Mouse (Mus musculus) lung, adult 2 months (tissue): ENCODE measurements around the gene Ccdc126. TPM values are rescaled to one million over a fixed set of nuclear protein-coding genes. Genes with fewer than 3 reads are reported as not detected.
"Not testable (repeated sequence)": the region's sequence is repeated elsewhere in the genome, so short reads cannot be mapped to it uniquely, and the experiment has no call there.

ENCODE experiments used
- DNase-seq: peaks from one replicate; pipeline ENCODE4 v3.0.0; 2022
- H3K4me1 ChIP-seq: fragments of 200-500 bp; 2 replicates; pipeline ENCODE4 v1.6.1; 2011; ENCODE audit warnings: low read length; ENCODE audit not compliant: control insufficient read depth, insufficient read depth
- H3K4me3 ChIP-seq: fragments of 200-500 bp; replicated peaks from 2 replicates; pipeline ENCODE3; 2011; ENCODE audit warnings: low read depth, mild to moderate bottlenecking, control low read depth, low read length; ENCODE audit errors: extremely low read depth
- CTCF ChIP-seq: fragments of 200-500 bp; IDR thresholded peaks from 2 replicates; pipeline ENCODE4 v1.5.1; 2011; ENCODE audit warnings: mild to moderate bottlenecking, low read length, control low read depth; ENCODE audit not compliant: insufficient read depth
- POLR2A ChIP-seq: fragments of 200-500 bp; IDR thresholded peaks from 2 replicates; pipeline ENCODE4 v1.6.1; 2011; ENCODE audit warnings: low read depth, mild to moderate bottlenecking, control low read depth, low read length, borderline replicate concordance; ENCODE audit errors: extremely low read depth
- WGBS: fragments of 180-500 bp; shearing (Covaris S2); methylation state at CpG from one replicate; pipeline ENCODE4 v1.1.7; 2018; 5-methylcytosine and 5-hydroxymethylcytosine counted together
- polyA plus RNA-seq: library from polyadenylated mRNA; depleted of rRNA; stranded (reverse); fragments of >200 nt; gene quantifications from 2 replicates; pipeline ENCODE4 v1.2.3, GENCODE M21; 2012; rRNA removed

Gene Ccdc126
- polyA plus RNA-seq: 5.0 and 5.7 TPM in 2 replicates

DNA sequence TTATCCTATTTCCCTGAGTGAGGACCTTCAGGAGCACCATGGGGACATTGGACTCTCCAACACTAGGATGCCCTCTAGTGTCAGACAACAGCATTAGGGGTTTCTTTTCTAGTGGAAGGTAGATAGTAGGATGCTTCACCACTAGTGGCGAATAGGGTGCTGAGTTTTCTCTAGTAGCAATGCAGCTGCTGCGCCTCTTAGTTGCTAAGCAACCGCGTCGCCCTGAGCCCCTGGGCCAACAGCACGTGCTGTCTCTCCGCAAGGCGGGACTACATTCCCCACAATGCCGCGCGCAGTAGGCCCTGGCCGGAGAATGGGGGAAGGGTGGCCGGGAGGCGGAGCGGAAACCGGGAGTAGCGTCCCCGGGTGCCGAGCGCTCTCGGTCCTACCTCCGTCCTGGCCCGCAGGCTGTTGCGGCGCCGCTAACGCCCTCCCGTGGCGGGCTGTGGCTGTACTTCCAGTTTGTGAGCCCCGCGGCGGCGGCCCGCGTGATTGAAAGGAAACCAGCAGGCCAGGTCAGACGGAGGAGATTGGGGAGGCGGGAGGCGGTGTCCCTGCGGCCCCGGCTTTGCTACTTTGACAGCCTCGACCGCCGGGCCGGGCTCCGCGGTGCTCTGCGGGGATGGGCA is at the start of gene Ccdc126:
Ccdc126 (plus strand) TSS at position 309 of the 629 bp plus-strand sequence.
- peak; percentile 97 for DNase-seq
- H3K4me1 ChIP-seq: no peaks in the 10 kb centered on the region; the same call in 1 of the 2 replicates
- WGBS: under 1% methylated on average over 47 of the region's 47 CpGs
- H3K4me3 ChIP-seq: peak within 1 kb of the TSS; percentile 67
- TF ChIP-seq CTCF: peak; percentile 23; the same call in 1 of the 2 replicates
- peak; percentile 52; the same call in 1 of the 2 replicates for TF ChIP-seq POLR2A

DNA sequence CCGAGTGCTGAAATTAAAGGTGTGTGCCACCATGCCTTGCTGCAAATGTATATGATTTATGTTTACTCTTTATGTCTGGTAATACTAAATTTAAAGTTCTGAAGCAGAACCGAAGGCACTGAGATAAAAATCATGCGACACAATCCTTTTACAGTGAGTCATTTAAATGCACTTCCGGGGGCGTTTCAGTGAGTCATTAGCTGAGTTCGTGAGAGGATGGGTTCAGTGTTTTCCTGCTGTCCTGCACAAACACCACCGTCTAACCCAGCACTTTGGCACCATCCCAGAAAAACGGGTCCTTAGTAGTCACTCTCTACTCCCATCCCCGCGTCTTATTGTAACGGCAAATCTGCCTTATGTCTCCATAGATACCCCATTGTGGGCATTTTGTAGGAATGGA is 49.2 kb upstream of the Ccdc126 start:
- Histone ChIP-seq H3K4me3 (no peak overlapping the region), H3K4me1 (no peaks in the 10 kb centered on the region)
- DNase-seq: no peak
- 39% methylated on average over 11 of the region's 11 CpGs for WGBS
- no peak for TF ChIP-seq POLR2A
- TF ChIP-seq CTCF: no peak

DNA sequence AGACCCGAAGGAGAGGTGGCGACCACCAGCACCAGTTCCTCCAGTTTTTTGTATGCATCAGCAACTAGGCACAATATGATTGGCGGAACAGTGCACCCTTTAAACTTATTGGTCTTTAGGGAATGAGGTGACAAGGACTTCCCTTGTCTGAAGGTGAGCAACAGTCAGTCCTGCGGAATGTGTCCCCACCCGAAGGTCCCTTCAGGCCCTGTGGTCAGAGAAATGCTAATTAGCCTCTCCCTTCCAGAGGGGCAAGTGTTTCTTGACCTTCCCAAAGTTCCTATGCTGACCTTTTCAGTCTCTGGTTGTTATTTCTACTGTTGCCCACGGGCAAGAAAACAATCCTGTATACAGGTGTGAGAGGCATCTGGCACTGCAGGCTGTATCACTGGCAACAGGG is 47.3 kb upstream of the Ccdc126 start:
- H3K4me1 ChIP-seq: no peaks in the 10 kb centered on the region
- no peak for TF ChIP-seq POLR2A
- no peak for TF ChIP-seq CTCF
- no peak overlapping the region for H3K4me3 ChIP-seq
- DNase-seq: no peak
- WGBS: 75% methylated on average over 6 of the region's 6 CpGs

DNA sequence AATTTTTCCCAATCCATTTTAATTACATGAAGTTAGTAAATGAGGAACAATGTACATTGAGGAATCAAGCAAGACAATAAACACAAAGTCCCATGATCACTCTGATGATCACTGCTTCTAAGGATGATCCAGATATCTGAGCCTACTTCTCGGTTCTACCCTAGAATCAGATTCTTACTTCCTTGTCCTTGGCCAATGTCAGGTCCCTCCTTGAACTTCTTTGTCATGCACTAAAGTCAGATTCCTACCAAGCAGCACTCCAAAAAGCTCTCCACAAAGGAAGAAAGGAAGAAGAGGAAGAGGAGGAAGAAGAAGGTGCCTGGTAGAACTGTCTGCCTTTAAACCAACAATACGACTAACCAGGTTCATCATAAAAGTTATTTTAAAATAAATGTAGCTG is 46.2 kb upstream of the Ccdc126 start:
- no peak for DNase-seq
- no peak overlapping the region for H3K4me3 ChIP-seq
- TF ChIP-seq POLR2A: no peak
- no peak for TF ChIP-seq CTCF
- WGBS: 84% methylated on average over 2 of the region's 2 CpGs
- H3K4me1 ChIP-seq: no peaks in the 10 kb centered on the region

DNA sequence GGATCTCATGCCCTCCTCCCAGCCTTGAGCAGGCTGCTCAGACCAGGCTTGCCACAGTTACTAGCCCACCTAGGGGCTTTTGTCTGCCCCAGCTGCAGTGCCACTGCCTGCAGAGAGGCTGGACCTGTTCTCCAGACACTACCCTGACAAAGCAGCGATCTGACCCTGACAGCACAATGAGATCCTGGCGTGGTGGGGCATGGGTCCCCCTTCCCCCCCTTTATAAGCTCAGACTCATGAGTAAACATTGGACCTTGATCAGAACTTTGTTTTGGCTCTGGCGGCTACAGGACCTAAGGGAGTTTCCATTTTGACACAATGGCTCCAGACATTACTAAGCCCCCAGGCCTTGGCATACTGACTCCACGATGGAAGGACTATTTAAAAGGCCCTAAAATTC is 45.1 kb upstream of the Ccdc126 start:
- no peak overlapping the region for H3K4me3 ChIP-seq
- WGBS: 31% methylated on average over 4 of the region's 4 CpGs
- DNase-seq: no peak
- H3K4me1 ChIP-seq: no peaks in the 10 kb centered on the region
- TF ChIP-seq CTCF (no peak), POLR2A (no peak)

DNA sequence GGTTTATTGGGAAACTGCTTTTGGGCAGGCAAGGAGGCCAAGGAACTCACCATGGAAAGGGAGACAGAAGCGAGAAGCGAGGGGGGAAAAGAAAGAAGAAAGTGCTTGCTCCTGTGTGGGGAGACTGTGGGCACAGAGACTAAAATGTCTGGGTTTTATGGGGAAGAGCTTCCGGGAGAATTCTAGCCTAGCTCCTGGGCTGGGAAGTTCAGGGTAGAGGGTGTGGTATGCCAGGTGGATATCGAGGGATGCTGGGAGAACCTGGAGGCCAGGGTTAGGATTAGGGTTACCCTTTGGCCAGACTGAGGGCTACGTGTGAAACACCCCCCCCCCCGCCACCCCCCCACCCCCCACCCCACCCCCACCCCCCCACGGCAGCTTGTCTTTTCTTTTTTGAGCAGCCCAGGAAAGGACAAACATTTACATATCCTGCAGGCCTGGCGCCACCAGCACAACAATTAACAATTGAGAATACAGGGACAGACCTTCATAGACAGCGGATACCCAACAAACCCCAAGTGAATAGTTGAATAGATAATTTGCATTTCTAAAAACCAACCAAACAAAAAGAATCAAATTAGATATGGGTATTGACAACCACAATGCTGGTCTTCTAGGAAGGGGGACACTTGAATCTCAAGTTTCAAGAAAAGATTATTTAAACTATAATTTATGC is 44.5 kb upstream of the Ccdc126 start:
- no peak for TF ChIP-seq POLR2A
- no peak for TF ChIP-seq CTCF
- DNase-seq: no peak
- WGBS: 56% methylated on average over 9 of the region's 9 CpGs
- no peak overlapping the region for H3K4me3 ChIP-seq
- no peaks in the 10 kb centered on the region for H3K4me1 ChIP-seq

DNA sequence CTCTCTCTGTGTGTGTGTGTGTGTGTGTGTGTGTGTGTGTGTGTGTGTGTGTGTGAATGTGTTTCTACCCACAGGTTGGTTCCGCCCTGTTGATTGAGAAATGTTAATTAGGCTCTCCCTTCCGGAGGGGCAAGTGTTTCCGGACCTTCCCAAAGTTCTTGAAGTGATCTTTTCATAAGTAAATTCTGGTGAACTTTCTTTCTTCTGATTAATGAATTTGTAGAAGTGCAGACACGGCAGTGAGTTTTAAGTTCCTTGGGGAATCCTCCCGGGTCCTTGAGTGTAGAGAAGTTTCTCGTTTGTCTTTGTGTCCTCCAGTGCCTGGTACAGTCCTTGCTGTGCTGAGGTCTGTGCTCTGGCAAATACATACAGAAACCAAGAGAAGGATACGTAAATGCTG is 43.8 kb upstream of the Ccdc126 start:
- TF ChIP-seq CTCF (no peak), POLR2A (no peak)
- Histone ChIP-seq H3K4me1 (no peaks in the 10 kb centered on the region), H3K4me3 (no peak overlapping the region)
- no peak for DNase-seq
- 87% methylated on average over 7 of the region's 7 CpGs for WGBS

DNA sequence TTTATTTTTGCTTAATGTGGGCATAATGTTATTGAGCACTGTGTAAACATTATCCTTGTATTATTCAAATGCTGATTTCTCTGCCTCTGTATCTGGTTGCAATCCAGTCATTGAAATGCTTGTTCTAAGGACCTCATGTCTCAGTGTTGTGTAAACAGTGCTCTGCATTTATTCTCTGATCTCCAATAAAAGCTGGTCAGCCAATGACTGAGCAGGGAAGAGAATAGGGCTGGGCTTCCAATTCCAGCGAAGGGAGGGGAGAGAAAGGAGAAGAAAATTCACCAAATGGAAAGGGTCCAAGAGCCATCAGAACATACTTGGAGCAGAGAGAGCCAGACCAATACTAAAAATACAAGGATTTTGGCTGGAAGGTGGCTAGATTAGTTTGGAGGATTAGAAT is 38.1 kb upstream of the Ccdc126 start:
- WGBS: 30% methylated on average over 1 of the region's 1 CpGs
- Histone ChIP-seq H3K4me1 (no peaks in the 10 kb centered on the region), H3K4me3 (no peak overlapping the region)
- no peak for TF ChIP-seq POLR2A
- no peak for TF ChIP-seq CTCF
- DNase-seq: no peak

DNA sequence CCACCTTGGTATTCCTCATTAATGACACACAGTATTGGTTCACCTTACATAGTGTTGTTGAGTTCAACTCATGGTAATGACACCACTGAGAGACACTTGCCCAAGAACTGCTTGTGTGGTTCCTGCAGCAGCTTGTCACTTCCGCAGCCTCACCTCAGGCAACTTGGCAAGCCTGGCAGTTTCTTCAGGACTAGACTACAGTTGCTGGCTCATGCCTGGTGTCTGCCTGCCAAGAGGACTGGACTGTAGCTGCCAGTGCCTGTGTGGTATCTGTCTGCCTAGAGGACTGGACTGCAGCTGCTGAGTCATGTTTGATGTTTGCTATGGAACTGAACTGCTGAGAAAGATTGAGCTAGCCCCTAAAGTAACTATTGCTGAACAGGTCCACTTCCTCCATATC is 37.0 kb upstream of the Ccdc126 start:
- no peak for DNase-seq
- TF ChIP-seq CTCF (no peak), POLR2A (no peak)
- no peaks in the 10 kb centered on the region for H3K4me1 ChIP-seq
- H3K4me3 ChIP-seq: no peak overlapping the region
- WGBS: 83% methylated on average over 1 of the region's 1 CpGs

DNA sequence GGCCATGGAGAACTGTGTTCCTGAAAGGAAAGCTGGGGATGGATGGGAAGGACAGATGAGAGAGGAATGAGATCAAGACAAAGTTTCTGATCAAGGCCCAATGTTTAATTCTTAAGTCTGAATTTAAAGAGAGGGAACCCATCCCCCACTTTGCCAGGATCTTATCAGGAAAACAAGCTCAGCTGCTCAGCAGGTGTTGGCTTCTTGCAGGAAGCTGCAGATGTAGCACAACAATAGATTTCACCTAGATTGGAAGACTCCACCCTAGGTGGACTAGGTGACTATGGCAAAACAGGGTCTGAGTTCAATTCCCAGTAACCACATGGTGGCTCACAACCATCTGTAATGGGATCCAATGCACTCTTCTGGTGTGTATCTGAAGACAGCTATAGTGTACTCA is 20.8 kb upstream of the Ccdc126 start:
- no peak for DNase-seq
- Histone ChIP-seq H3K4me1 (no peaks in the 10 kb centered on the region), H3K4me3 (no peak overlapping the region)
- TF ChIP-seq POLR2A (no peak), CTCF (no peak)

DNA sequence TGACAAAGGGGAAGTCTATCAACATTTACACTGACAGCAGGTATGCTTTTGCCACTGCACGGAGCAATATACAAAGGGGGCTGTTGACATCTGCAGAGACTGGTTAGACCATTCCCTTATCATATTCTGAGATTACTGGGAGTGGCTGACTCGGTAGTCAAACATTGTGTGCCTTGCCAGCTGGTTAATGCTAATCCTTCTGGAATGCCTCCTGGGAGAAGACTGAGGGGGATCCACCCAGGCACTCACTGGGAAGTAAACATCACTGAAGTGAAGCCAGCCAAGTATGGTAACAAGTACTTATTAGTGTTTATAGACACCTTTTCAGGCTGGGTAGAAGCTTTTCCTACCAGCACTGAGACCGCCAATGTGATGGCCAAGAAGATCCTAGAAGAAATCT is 4.3 kb upstream of the Ccdc126 start:
- 44% methylated on average over 3 of the region's 3 CpGs for WGBS

More for the DNA sequence above, 4.3 kb upstream of the Ccdc126 start:
- not testable (repeated sequence) for H3K4me1 ChIP-seq, H3K4me3 ChIP-seq, DNase-seq
